Mouse (Mus musculus) CH12.LX (cell line): ENCODE data around the gene Comt. TPM values are rescaled to one million over a fixed set of nuclear protein-coding genes. Genes with fewer than 3 reads are reported as not detected.
A peak's percentile ranks its signal among the peaks of the same experiment; 100 is the strongest.

ENCODE experiments used
- DNase-seq: peaks from one replicate; pipeline ENCODE4 v3.0.0-alpha.2; 2013; ENCODE audit errors: extremely low read depth
- H3K27ac ChIP-seq: 2 replicates; pipeline ENCODE4 v1.5.1; 2012; ENCODE audit warnings: low read depth, mild to moderate bottlenecking, control low read depth, moderate library complexity; ENCODE audit not compliant: insufficient read depth
- H3K27me3 ChIP-seq: replicated peaks from 2 replicates; pipeline ENCODE3; 2012; ENCODE audit warnings: inconsistent platforms
- H3K36me3 ChIP-seq, 2 experiments: replicated peaks in 1 of 2; 2 replicates each; pipeline versions ENCODE3 to v1.6.1; 2012; ENCODE audit warnings: inconsistent platforms in 1 of 2, low read length in 1 of 2, mild to moderate bottlenecking in 1 of 2, mixed read lengths in 1 of 2, moderate library complexity in 1 of 2; ENCODE audit not compliant: control insufficient read depth in 1 of 2, insufficient read depth in 1 of 2
- H3K4me1 ChIP-seq, 2 experiments: 2 replicates each; pipeline ENCODE4 v1.6.1; 2012; ENCODE audit warnings: inconsistent platforms in 1 of 2, moderate library complexity in 1 of 2; ENCODE audit not compliant: insufficient read depth in 2 of 2, control insufficient read depth in 1 of 2
- H3K4me2 ChIP-seq: 2 replicates; pipeline ENCODE4 v1.6.1; 2012; ENCODE audit warnings: low read depth, mild to moderate bottlenecking, control low read depth; ENCODE audit not compliant: poor library complexity, insufficient read depth, severe bottlenecking
- H3K4me3 ChIP-seq, 3 experiments: fragments of 150-350 bp in 1 of 3; sonication (generic) in 1 of 3; replicated peaks in 1 of 3; 2 replicates each; pipeline versions ENCODE3 to v1.5.1; 2011 to 2012; ENCODE audit warnings: low read depth in 2 of 3, low read length in 2 of 3, mild to moderate bottlenecking in 2 of 3, moderate library complexity in 2 of 3, control low read depth in 1 of 3, improper control_type of control experiment in 1 of 3, inconsistent platforms in 1 of 3, mixed read lengths in 1 of 3; ENCODE audit not compliant: poor library complexity in 1 of 3
- H3K79me2 ChIP-seq: replicated peaks from 2 replicates; pipeline ENCODE4 v1.6.1; 2012; ENCODE audit warnings: mild to moderate bottlenecking, moderate library complexity; ENCODE audit not compliant: control insufficient read depth, poor library complexity, insufficient read depth, severe bottlenecking; ENCODE audit errors: extremely low read depth
- H3K9ac ChIP-seq: 2 replicates; pipeline ENCODE4 v1.6.1; 2012; ENCODE audit warnings: low read depth, mild to moderate bottlenecking, control low read depth, moderate library complexity; ENCODE audit not compliant: insufficient read depth
- H3K9me3 ChIP-seq: replicated peaks from 2 replicates; pipeline ENCODE3; 2012; ENCODE audit warnings: low read length, inconsistent platforms, mixed read lengths
- BHLHE40 ChIP-seq: IDR thresholded peaks from 2 replicates; pipeline ENCODE4 v1.6.1; 2011; ENCODE audit warnings: mild to moderate bottlenecking, low read depth, low read length, improper control_type of control experiment
- CHD1 ChIP-seq: IDR thresholded peaks from 2 replicates; pipeline ENCODE4 v1.6.1; 2012; ENCODE audit warnings: low read depth, low read length, improper control_type of control experiment, inconsistent platforms
- CTCF ChIP-seq, 2 experiments: IDR thresholded peaks in 1 of 2; conservative IDR thresholded peaks in 1 of 2; 2 replicates each; pipeline ENCODE4 v1.5.1; 2011 to 2012; ENCODE audit warnings: low read depth in 2 of 2, low read length in 2 of 2, improper control_type of control experiment in 1 of 2, inconsistent platforms in 1 of 2, mild to moderate bottlenecking in 1 of 2, moderate library complexity in 1 of 2
- E2F4 ChIP-seq: IDR thresholded peaks from 2 replicates; pipeline ENCODE4 v1.6.1; 2011; ENCODE audit warnings: low read depth, low read length, improper control_type of control experiment; ENCODE audit not compliant: insufficient replicate concordance
- ELF1 ChIP-seq: IDR thresholded peaks from 2 replicates; pipeline ENCODE4 v1.6.1; 2014; ENCODE audit warnings: low read depth, mild to moderate bottlenecking, inconsistent platforms, low read length, improper control_type of control experiment
- EP300 ChIP-seq: IDR thresholded peaks from 2 replicates; pipeline ENCODE4 v1.6.1; 2011; ENCODE audit warnings: low read length, improper control_type of control experiment
- HCFC1 ChIP-seq: IDR thresholded peaks from 2 replicates; pipeline ENCODE4 v1.6.1; 2012; ENCODE audit warnings: low read depth, mild to moderate bottlenecking, inconsistent platforms, low read length, improper control_type of control experiment
- JUN ChIP-seq: IDR thresholded peaks from 2 replicates; pipeline ENCODE4 v1.6.1; 2011; ENCODE audit warnings: low read depth, mild to moderate bottlenecking, low read length, improper control_type of control experiment, moderate library complexity; ENCODE audit not compliant: insufficient read depth
- JUND ChIP-seq: conservative IDR thresholded peaks from 2 replicates; pipeline ENCODE4 v1.6.1; 2011; ENCODE audit warnings: low read depth, low read length, improper control_type of control experiment
- KAT2A ChIP-seq: IDR thresholded peaks from 2 replicates; pipeline ENCODE4 v1.6.1; 2012; ENCODE audit warnings: low read length, improper control_type of control experiment, inconsistent platforms; ENCODE audit not compliant: insufficient replicate concordance
- MAFK ChIP-seq: IDR thresholded peaks from 2 replicates; pipeline ENCODE4 v1.6.1; 2011; ENCODE audit warnings: low read length, improper control_type of control experiment; ENCODE audit not compliant: insufficient replicate concordance
- MAX ChIP-seq: IDR thresholded peaks from 2 replicates; pipeline ENCODE4 v1.6.1; 2011; ENCODE audit warnings: low read length, improper control_type of control experiment
- MAZ ChIP-seq: IDR thresholded peaks from 2 replicates; pipeline ENCODE4 v1.6.1; 2012; ENCODE audit warnings: low read depth, mild to moderate bottlenecking, inconsistent platforms, low read length, improper control_type of control experiment, moderate library complexity
- MEF2A ChIP-seq: IDR thresholded peaks from 2 replicates; pipeline ENCODE4 v1.6.1; 2014; ENCODE audit warnings: low read depth, mild to moderate bottlenecking, inconsistent platforms, low read length, improper control_type of control experiment, borderline replicate concordance
- MXI1 ChIP-seq: IDR thresholded peaks from 2 replicates; pipeline ENCODE4 v1.6.1; 2011; ENCODE audit warnings: mild to moderate bottlenecking, low read depth, low read length, improper control_type of control experiment
- NELFE ChIP-seq: IDR thresholded peaks from 2 replicates; pipeline ENCODE4 v1.6.1; 2011; ENCODE audit warnings: low read depth, low read length, improper control_type of control experiment
- PAX5 ChIP-seq: IDR thresholded peaks from 2 replicates; pipeline ENCODE4 v1.6.1; 2012; ENCODE audit warnings: low read length, inconsistent platforms, mixed read lengths
- POLR2AphosphoS2 ChIP-seq: IDR thresholded peaks from 2 replicates; pipeline ENCODE4 v1.6.1; 2011; ENCODE audit warnings: low read depth, low read length, improper control_type of control experiment
- RCOR1 ChIP-seq: conservative IDR thresholded peaks from 2 replicates; pipeline ENCODE4 v1.6.1; 2012; ENCODE audit warnings: low read depth, mild to moderate bottlenecking, inconsistent platforms, low read length, improper control_type of control experiment
- SIN3A ChIP-seq: IDR thresholded peaks from 2 replicates; pipeline ENCODE4 v1.6.1; 2012; ENCODE audit warnings: low read length, improper control_type of control experiment, inconsistent platforms
- TBP ChIP-seq: conservative IDR thresholded peaks from 2 replicates; pipeline ENCODE4 v1.6.1; 2011; ENCODE audit warnings: low read depth, low read length, improper control_type of control experiment
- TCF12 ChIP-seq: IDR thresholded peaks from 2 replicates; pipeline ENCODE4 v1.6.1; 2014; ENCODE audit warnings: low read depth, mild to moderate bottlenecking, inconsistent platforms, low read length, improper control_type of control experiment
- UBTF ChIP-seq: IDR thresholded peaks from 2 replicates; pipeline ENCODE4 v1.6.1; 2012; ENCODE audit warnings: low read depth, mild to moderate bottlenecking, inconsistent platforms, low read length, improper control_type of control experiment, moderate library complexity
- USF1 ChIP-seq: IDR thresholded peaks from 2 replicates; pipeline ENCODE4 v1.6.1; 2014; ENCODE audit warnings: low read depth, mild to moderate bottlenecking, inconsistent platforms, low read length, improper control_type of control experiment
- USF2 ChIP-seq: conservative IDR thresholded peaks from 2 replicates; pipeline ENCODE4 v1.6.1; 2011; ENCODE audit warnings: low read depth, low read length, improper control_type of control experiment
- ZC3H11A ChIP-seq: IDR thresholded peaks from 2 replicates; pipeline ENCODE4 v1.6.1; 2012; ENCODE audit warnings: low read depth, mild to moderate bottlenecking, inconsistent platforms, low read length, improper control_type of control experiment
- ZMIZ1 ChIP-seq: IDR thresholded peaks from 2 replicates; pipeline ENCODE4 v1.6.1; 2012; ENCODE audit warnings: low read depth, mild to moderate bottlenecking, inconsistent platforms, low read length, improper control_type of control experiment
- ZNF384 ChIP-seq: IDR thresholded peaks from 2 replicates; pipeline ENCODE4 v1.6.1; 2012; ENCODE audit warnings: low read depth, low read length, improper control_type of control experiment, inconsistent platforms
- dilution Hi-C: fragments of 300-500 bp; cut with MboI; formaldehyde crosslinking; loops from 2 replicates; pipeline ENCODE4 v1.14.3; 2020; ENCODE audit warnings: low sequenced_read_pairs; ENCODE audit not compliant: extremely low pct_unique_long_range_greater_than_20kb, extremely low pct_ligation_motif_present
- in situ Hi-C: fragments of 300-500 bp; cut with MboI; formaldehyde crosslinking; loops from 3 replicates; pipeline ENCODE4 v1.14.3; 2019; ENCODE audit warnings: low sequenced_read_pairs, low pct_ligation_motif_present, low pct_unique_long_range_greater_than_20kb, mixed read lengths
- polyA plus RNA-seq: library from polyadenylated mRNA; unstranded; fragments of >175 nt; gene quantifications from 2 replicates; pipeline ENCODE4 v1.2.1, GENCODE M21; 2012; ENCODE audit warnings: low read depth; ENCODE audit not compliant: insufficient read length
- total RNA-seq, 2 experiments: library from RNA; depleted of rRNA; stranded (reverse); fragments of 300-350 nt in 1 of 2; fragments of >200 nt in 1 of 2; gene quantifications; 2 replicates each; pipeline ENCODE4 v1.2.3; 2012 to 2014

Comt gene
- total and polyA plus RNA-seq, 3 experiments: 74.0 to 91.6 (median 84.8) TPM

DNA sequence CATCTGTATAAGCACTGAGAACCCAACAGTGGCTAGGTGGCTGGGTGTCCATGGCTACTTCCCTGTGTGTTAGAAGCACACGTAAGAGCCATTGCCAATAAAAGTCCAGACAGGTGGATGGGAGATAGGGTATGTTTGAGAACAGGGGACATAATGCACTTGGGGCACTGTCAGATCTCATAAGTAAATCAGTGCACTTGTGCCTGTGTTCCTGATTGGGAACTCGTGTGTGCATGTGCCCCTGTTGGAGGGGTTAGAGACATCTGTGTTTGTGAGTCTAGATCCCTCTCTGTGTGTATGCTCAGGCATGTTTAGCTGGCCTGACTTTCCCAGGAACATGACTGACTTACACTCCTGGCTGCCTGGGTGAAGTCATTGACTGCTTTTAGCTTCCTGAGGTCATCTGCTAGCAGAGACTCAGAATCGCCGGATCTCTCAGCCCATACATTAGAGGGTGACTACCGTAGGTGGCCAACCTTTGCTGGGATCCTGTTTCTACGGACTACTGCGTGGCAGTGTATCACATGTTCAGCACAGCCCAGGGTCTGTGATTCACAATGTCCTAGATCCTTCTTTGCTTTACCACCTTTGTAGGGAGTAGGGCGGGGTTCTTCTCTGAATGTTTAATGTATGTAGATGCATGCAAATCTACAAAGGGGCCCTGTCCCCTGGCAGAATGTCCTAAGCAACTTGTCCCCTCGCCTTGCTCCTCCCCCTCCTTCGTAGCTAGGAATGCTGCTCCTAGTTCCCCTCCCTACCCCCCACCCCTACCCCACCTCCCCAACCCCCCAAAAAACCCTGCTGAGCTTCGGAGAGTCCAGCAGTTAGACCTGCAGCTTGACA lies 31.7 kb downstream of the Comt start (continued):
- TF ChIP-seq ELF1 (no peak), ZNF384 (no peak), BHLHE40 (peak; percentile 52), UBTF (no peak), JUN (peak; percentile 89), USF2 (no peak), HCFC1 (no peak), RCOR1 (0 out of 2 replicates have a peak, but pooled peaks have one; percentile 14), JUND (peak; percentile 68), TCF12 (no peak), KAT2A (no peak), CTCF (conservative IDR thresholded peaks at IDR 0.05 in 1 of 2, IDR thresholded peaks at IDR 0.05 in 1 of 2; ENCODE audit: low read depth in 2 of 2, low read length in 2 of 2) (no peak), ZC3H11A (no peak), SIN3A (no peak), E2F4 (no peak), CHD1 (no peak), TBP (peak; percentile 95), NELFE (peak; percentile 57), PAX5 (no peak), MAX (peak; percentile 30; the same call in 1 of the 2 replicates), EP300 (peak; percentile 18; the same call in 1 of the 2 replicates), MXI1 (no peak)

DNA sequence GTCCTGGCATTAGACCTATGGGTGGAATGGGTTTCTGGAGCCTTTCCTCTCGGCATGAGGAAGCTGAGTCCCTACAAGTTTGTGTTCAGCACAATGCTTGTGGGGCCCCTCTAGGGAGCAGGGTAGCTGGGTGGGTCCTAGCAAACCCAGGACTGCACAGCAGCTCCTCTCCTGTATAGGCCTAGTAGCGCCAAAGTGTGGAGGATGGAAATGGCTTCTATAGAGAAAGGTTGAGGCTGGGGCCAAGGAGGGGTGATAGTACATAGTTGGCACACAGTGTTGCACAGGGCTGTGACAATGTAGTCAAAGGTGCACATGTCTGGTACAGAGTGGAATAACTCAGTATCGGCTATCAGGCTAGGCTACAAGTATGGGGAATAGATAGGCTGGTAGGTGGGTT lies 32.6 kb downstream of the Comt start:
- no peaks in the 10 kb centered on the region for H3K9me3 ChIP-seq
- DNase-seq: no peak
- H3K27me3 ChIP-seq: peaks cover 15% of the 10 kb centered on the region
- no peaks in the 10 kb centered on the region for H3K79me2 ChIP-seq
- no peak overlapping the region for H3K4me3 ChIP-seq
- no peak overlapping the region for H3K27ac ChIP-seq
- in situ Hi-C loops: no loop called here
- peaks cover 18 to 42% of the 10 kb centered on the region in 2 experiments for H3K4me1 ChIP-seq
- dilution Hi-C loops: no loop called here
- no peak overlapping the region for H3K9ac ChIP-seq
- H3K4me2 ChIP-seq: no peak overlapping the region
- TF ChIP-seq ELF1 (no peak), MEF2A (no peak), ZMIZ1 (no peak), POLR2AphosphoS2 (no peak), ZNF384 (no peak), KAT2A (no peak), MAZ (no peak), TCF12 (no peak), NELFE (no peak), USF1 (no peak), MAFK (no peak)
- TF ChIP-seq, all 38 proteins: peak for 0
- H3K36me3 ChIP-seq: peaks cover 0 to 11% of the 10 kb centered on the region in 2 experiments
